Comparison of ENCODE assay signal across 8 mouse cellular contexts in genomic region chr13:38144962-38145713, GRCm38 (mm10). TPM values are rescaled to one million over a fixed set of nuclear protein-coding genes. Genes with fewer than 3 reads are reported as not detected.
DNase-seq lines count a peak whose midpoint lies in the region; ATAC-seq and TF ChIP-seq lines count a peak whose summit lies in the region.

No protein-coding gene starts in this region.

- no peak overlapping the region; the same call in 1 of the 2 replicates for H3K4me2 ChIP-seq in forebrain, embryonic 15.5 days (replicated peaks)
- peak overlapping the region; percentile 29; the same call in 1 of the 2 replicates for H3K4me2 ChIP-seq in hindbrain, embryonic 13.5 days
- peak overlapping the region; percentile 40 for H3K4me2 ChIP-seq in liver, embryonic 12.5 days
- peak overlapping the region; percentile 45 for H3K4me2 ChIP-seq in neural tube, embryonic 15.5 days

- TF ChIP-seq CTCF in left cerebral cortex, adult 2 months (IDR thresholded peaks at IDR 0.05) = no peak

- intact Hi-C loops in left cerebral cortex, adult 2 months (cut with DNase I) = no loop called here
- intact Hi-C loops in left cerebral cortex, postnatal 4 days (cut with DNase I) = no loop called here

- no peak overlapping the region for H3K27ac ChIP-seq in forebrain, embryonic 10.5 days
- no peak overlapping the region for H3K27ac ChIP-seq in forebrain, embryonic 15.5 days (replicated peaks)
- no peak overlapping the region for H3K27ac ChIP-seq in hindbrain, embryonic 13.5 days
- no peak overlapping the region for H3K27ac ChIP-seq in liver, embryonic 12.5 days
- H3K27ac ChIP-seq in neural tube, embryonic 15.5 days (replicated peaks) = no peak overlapping the region
- H3K27ac ChIP-seq in left cerebral cortex, adult 2 months = no peak overlapping the region

- WGBS in forebrain, embryonic 10.5 days = 14% methylated on average over 20 of the region's 20 CpGs
- 10% methylated on average over 20 of the region's 20 CpGs for WGBS in forebrain, embryonic 15.5 days
- WGBS in hindbrain, embryonic 13.5 days = 12% methylated on average over 20 of the region's 20 CpGs
- WGBS in liver, embryonic 12.5 days (ENCODE audit: insufficient replicate concordance) = 15% methylated on average over 20 of the region's 20 CpGs
- 13% methylated on average over 20 of the region's 20 CpGs for WGBS in neural tube, embryonic 15.5 days

- ATAC-seq in forebrain, embryonic 15.5 days (replicated peaks) = no peak
- no peak for ATAC-seq in hindbrain, embryonic 13.5 days (ENCODE audit: low FRiP score)
- ATAC-seq in liver, embryonic 12.5 days = no peak
- ATAC-seq in neural tube, embryonic 15.5 days (ENCODE audit: low FRiP score) = no peak

- no peaks in the 10 kb centered on the region for H3K36me3 ChIP-seq in forebrain, embryonic 10.5 days (replicated peaks)
- no peaks in the 10 kb centered on the region for H3K36me3 ChIP-seq in forebrain, embryonic 15.5 days
- no peaks in the 10 kb centered on the region for H3K36me3 ChIP-seq in hindbrain, embryonic 13.5 days
- H3K36me3 ChIP-seq in liver, embryonic 12.5 days = no peaks in the 10 kb centered on the region
- H3K36me3 ChIP-seq in neural tube, embryonic 15.5 days = no peaks in the 10 kb centered on the region

- H3K9ac ChIP-seq in forebrain, embryonic 15.5 days (replicated peaks) = no peak overlapping the region
- no peak overlapping the region for H3K9ac ChIP-seq in hindbrain, embryonic 13.5 days
- H3K9ac ChIP-seq in liver, embryonic 12.5 days = no peak overlapping the region
- H3K9ac ChIP-seq in neural tube, embryonic 15.5 days (replicated peaks) = no peak overlapping the region

- H3K4me3 ChIP-seq in forebrain, embryonic 10.5 days = peak overlapping the region; percentile 33
- H3K4me3 ChIP-seq in forebrain, embryonic 15.5 days = no peak overlapping the region
- H3K4me3 ChIP-seq in hindbrain, embryonic 13.5 days = no peak overlapping the region
- H3K4me3 ChIP-seq in liver, embryonic 12.5 days = 0 out of 2 replicates have a peak overlapping the region, but pooled peaks have one; percentile 5
- H3K4me3 ChIP-seq in neural tube, embryonic 15.5 days (replicated peaks) = no peak overlapping the region; the same call in 1 of the 2 replicates
- no peak overlapping the region for H3K4me3 ChIP-seq in left cerebral cortex, adult 2 months

- no peaks in the 10 kb centered on the region for H3K9me3 ChIP-seq in forebrain, embryonic 10.5 days
- no peaks in the 10 kb centered on the region for H3K9me3 ChIP-seq in forebrain, embryonic 15.5 days
- no peaks in the 10 kb centered on the region for H3K9me3 ChIP-seq in hindbrain, embryonic 13.5 days
- no peaks in the 10 kb centered on the region for H3K9me3 ChIP-seq in liver, embryonic 12.5 days (replicated peaks)
- H3K9me3 ChIP-seq in neural tube, embryonic 15.5 days (replicated peaks) = no peaks in the 10 kb centered on the region

- H3K4me1 ChIP-seq in forebrain, embryonic 10.5 days = peaks cover 11% of the 10 kb centered on the region
- no peaks in the 10 kb centered on the region for H3K4me1 ChIP-seq in forebrain, embryonic 15.5 days
- H3K4me1 ChIP-seq in hindbrain, embryonic 13.5 days (replicated peaks) = no peaks in the 10 kb centered on the region
- H3K4me1 ChIP-seq in liver, embryonic 12.5 days = 0 out of 2 replicates have a peak, but pooled peaks cover 3% of the 10 kb centered on the region
- H3K4me1 ChIP-seq in neural tube, embryonic 15.5 days = no peaks in the 10 kb centered on the region

- no peak for DNase-seq in forebrain, embryonic 10.5 days (ENCODE audit: extremely low spot score, low spot score)
- DNase-seq in left cerebral cortex, adult 2 months (ENCODE audit: extremely low spot score in 1 of 2, low spot score in 2 of 2) = no peak
- DNase-seq in cerebellum, adult 9-11 months = no peak
- no peak for DNase-seq in left cerebral cortex, postnatal 4 days

- H3K27me3 ChIP-seq in forebrain, embryonic 10.5 days (ENCODE audit: poor library complexity, severe bottlenecking) = peaks cover 58% of the 10 kb centered on the region
- H3K27me3 ChIP-seq in forebrain, embryonic 15.5 days = peaks cover 29% of the 10 kb centered on the region
- H3K27me3 ChIP-seq in hindbrain, embryonic 13.5 days = peaks cover 63% of the 10 kb centered on the region
- H3K27me3 ChIP-seq in liver, embryonic 12.5 days (replicated peaks) = peaks cover 55% of the 10 kb centered on the region
- H3K27me3 ChIP-seq in neural tube, embryonic 15.5 days (replicated peaks) = peaks cover 25% of the 10 kb centered on the region

RNA-seq across cellular contexts. Expression of gene Dsp, which starts 6.0 kb away (rescaled TPM):
- polyA plus RNA-seq in forebrain, embryonic 10.5 days (2016; fragmentation: Nextera tagmentation; extraction: Ambion mirVana) = 0.92 and 1.2 TPM in 2 replicates
- polyA plus RNA-seq in forebrain, embryonic 15.5 days (2015; fragmentation: Nextera tagmentation; extraction: Ambion mirVana) = 0.25 and 0.32 TPM in 2 replicates
- polyA plus RNA-seq in hindbrain, embryonic 13.5 days (2015; fragmentation: Nextera tagmentation; extraction: Ambion mirVana) = 0.30 and 0.31 TPM in 2 replicates
- polyA plus RNA-seq in liver, embryonic 12.5 days (2016; fragmentation: Nextera tagmentation; extraction: Ambion mirVana) = 2.1 and 2.3 TPM in 2 replicates
- 0.23 and 5.3 TPM in 2 replicates for polyA plus RNA-seq in neural tube, embryonic 15.5 days (2015; fragmentation: Nextera tagmentation; extraction: Ambion mirVana)
- under 1 TPM; 0.07 to 0.16 TPM for total RNA-seq in left cerebral cortex, adult 2 months (2021)
- under 1 TPM; 0.38 to 0.40 TPM for total RNA-seq in left cerebral cortex, postnatal 4 days (2021)

RNA-seq across cellular contexts. Expression of gene Snrnp48, which starts 59.6 kb away (rescaled TPM):
- 39.0 and 40.0 TPM in 2 replicates for polyA plus RNA-seq in forebrain, embryonic 10.5 days (2016; fragmentation: Nextera tagmentation; extraction: Ambion mirVana)
- 30.5 and 33.4 TPM in 2 replicates for polyA plus RNA-seq in forebrain, embryonic 15.5 days (2015; fragmentation: Nextera tagmentation; extraction: Ambion mirVana)
- 29.1 and 32.4 TPM in 2 replicates for polyA plus RNA-seq in hindbrain, embryonic 13.5 days (2015; fragmentation: Nextera tagmentation; extraction: Ambion mirVana)
- 19.3 and 24.3 TPM in 2 replicates for polyA plus RNA-seq in liver, embryonic 12.5 days (2016; fragmentation: Nextera tagmentation; extraction: Ambion mirVana)
- 26.6 and 31.0 TPM in 2 replicates for polyA plus RNA-seq in neural tube, embryonic 15.5 days (2015; fragmentation: Nextera tagmentation; extraction: Ambion mirVana)
- 10 to 100 TPM; 21.7 to 28.4 TPM for total RNA-seq in left cerebral cortex, adult 2 months (2021)
- 10 to 100 TPM; 21.6 to 23.4 TPM for total RNA-seq in left cerebral cortex, postnatal 4 days (2021)

Comparison
In these comparisons a context has a peak if more than half of its experiments do, and no peak if none do; other contexts are left out.
1. H3K4me3 ChIP-seq: peak in forebrain, embryonic 10.5 days (single experiment) and liver, embryonic 12.5 days (single experiment); none in forebrain, embryonic 15.5 days (single experiment), hindbrain, embryonic 13.5 days (single experiment), neural tube, embryonic 15.5 days (single experiment) and left cerebral cortex, adult 2 months (single experiment).